Mouse (Mus musculus): ENCODE measurements around the gene Col24a1.

Col24a1 gene

GRCm38 (mm10) chr3:145463731-145464130, 171.5 kb downstream of the Col24a1 start:
- no peak for DNase-seq

GRCm38 (mm10) chr3:145471094-145471493, 178.8 kb downstream of the Col24a1 start:
- DNase-seq = no peak

- no peak for DNase-seq
These were observed 181.9 kb downstream of the Col24a1 start for GRCm38 (mm10) chr3:145474163-145474562.

- no peak for DNase-seq
These were observed 184.4 kb downstream of the Col24a1 start for GRCm38 (mm10) chr3:145476634-145477033.

- DNase-seq = no peak
These were observed 184.8 kb downstream of the Col24a1 start for GRCm38 (mm10) chr3:145477074-145477473.

GRCm38 (mm10) chr3:145478446-145478845, 186.2 kb downstream of the Col24a1 start:
- no peak for DNase-seq

GRCm38 (mm10) chr3:145490279-145490678, 198.0 kb downstream of the Col24a1 start:
- DNase-seq = no peak

GRCm38 (mm10) chr3:145491326-145491725, 199.1 kb downstream of the Col24a1 start:
- DNase-seq = no peak

- no peak for DNase-seq
These were observed 205.9 kb downstream of the Col24a1 start for GRCm38 (mm10) chr3:145498127-145498526.

GRCm38 (mm10) chr3:145498893-145499292, 206.6 kb downstream of the Col24a1 start:
- DNase-seq = no peak

GRCm38 (mm10) chr3:145504830-145505229, 212.6 kb downstream of the Col24a1 start:
- no peak for DNase-seq

GRCm38 (mm10) chr3:145508550-145508949, 216.3 kb downstream of the Col24a1 start:
- DNase-seq = no peak

- DNase-seq = no peak
These were observed 221.9 kb downstream of the Col24a1 start for GRCm38 (mm10) chr3:145514197-145514596.

GRCm38 (mm10) chr3:145521528-145522080, 229.3 kb downstream of the Col24a1 start:
- DNase-seq = no peak

GRCm38 (mm10) chr3:145522311-145522710, 230.0 kb downstream of the Col24a1 start:
- DNase-seq = no peak

GRCm38 (mm10) chr3:145525266-145525665, 233.0 kb downstream of the Col24a1 start:
- no peak for DNase-seq

- no peak for DNase-seq
These were observed 245.6 kb downstream of the Col24a1 start for GRCm38 (mm10) chr3:145537870-145538269.

- no peak for DNase-seq
These were observed 256.5 kb downstream of the Col24a1 start for GRCm38 (mm10) chr3:145548441-145549415.

- no peak for DNase-seq
These were observed 257.9 kb downstream of the Col24a1 start for GRCm38 (mm10) chr3:145550216-145550615.

GRCm38 (mm10) chr3:145554388-145554787, 262.1 kb downstream of the Col24a1 start:
- DNase-seq = no peak

GRCm38 (mm10) chr3:145556206-145556605, 263.9 kb downstream of the Col24a1 start:
- no peak for DNase-seq

- DNase-seq = no peak
These were observed 267.4 kb downstream of the Col24a1 start for GRCm38 (mm10) chr3:145559675-145560074.

GRCm38 (mm10) chr3:145560117-145560516, 267.8 kb downstream of the Col24a1 start:
- no peak for DNase-seq

- DNase-seq = no peak
These were observed 282.2 kb downstream of the Col24a1 start for GRCm38 (mm10) chr3:145574468-145574867.
